Mouse (Mus musculus) E14TG2a.4 (cell line): ENCODE measurements around the gene Slc25a47.

Experiments used
- CTCF ChIP-seq: conservative IDR thresholded peaks from 2 replicates; pipeline ENCODE4 v1.5.1; 2014; ENCODE audit warnings: low read length
- NANOG ChIP-seq: IDR thresholded peaks from 2 replicates; pipeline ENCODE4 v1.6.1; 2014; ENCODE audit warnings: borderline replicate concordance, low read length, mixed read lengths

GRCm38 (mm10) chr12:108823036-108823435, 12.8 kb upstream of the Slc25a47 start:
- TF ChIP-seq CTCF (no peak), NANOG (no peak)
